Mouse (Mus musculus): ENCODE results near the gene Ilkap.
A peak's percentile ranks its signal among the peaks of the same experiment; 100 is the strongest.

The Ilkap gene

GRCm38 (mm10) chr1:91398260-91399062 lies at the start of gene Ilkap:
Ilkap (minus strand) TSS chr1:91398815.
- DNase-seq (ENCODE audit: low read depth): peak; percentile 91

GRCm38 (mm10) chr1:91446511-91446910 lies 47.9 kb upstream of the Ilkap start:
- DNase-seq (ENCODE audit: low read depth): no peak

GRCm38 (mm10) chr1:91446060-91446459 lies 47.4 kb upstream of the Ilkap start:
- DNase-seq (ENCODE audit: low read depth): no peak

- no peak for DNase-seq (ENCODE audit: low read depth)
These were observed 46.5 kb upstream of the Ilkap start for GRCm38 (mm10) chr1:91444841-91445830.

GRCm38 (mm10) chr1:91442350-91442990 lies 43.9 kb upstream of the Ilkap start:
- DNase-seq (ENCODE audit: low read depth): no peak

- DNase-seq (ENCODE audit: low read depth): no peak
These were observed 43.2 kb upstream of the Ilkap start for GRCm38 (mm10) chr1:91441855-91442254.

- DNase-seq (ENCODE audit: low read depth): no peak
These were observed 41.2 kb upstream of the Ilkap start for GRCm38 (mm10) chr1:91439776-91440175.

GRCm38 (mm10) chr1:91437573-91437972 lies 39.0 kb upstream of the Ilkap start:
- no peak for DNase-seq (ENCODE audit: low read depth)

- DNase-seq (ENCODE audit: low read depth): no peak
These were observed 38.4 kb upstream of the Ilkap start for GRCm38 (mm10) chr1:91437083-91437400.

GRCm38 (mm10) chr1:91436380-91437082 lies 37.9 kb upstream of the Ilkap start:
- no peak for DNase-seq (ENCODE audit: low read depth)

- DNase-seq (ENCODE audit: low read depth): no peak
These were observed 37.1 kb upstream of the Ilkap start for GRCm38 (mm10) chr1:91435606-91436130.

GRCm38 (mm10) chr1:91434905-91435304 lies 36.3 kb upstream of the Ilkap start:
- DNase-seq (ENCODE audit: low read depth): no peak

- DNase-seq (ENCODE audit: low read depth): no peak
These were observed 32.1 kb upstream of the Ilkap start for GRCm38 (mm10) chr1:91430761-91431160.

GRCm38 (mm10) chr1:91429212-91429611 lies 30.6 kb upstream of the Ilkap start:
- DNase-seq (ENCODE audit: low read depth): no peak

- DNase-seq (ENCODE audit: low read depth): peak; percentile 78
These were observed 30.0 kb upstream of the Ilkap start for GRCm38 (mm10) chr1:91428614-91429013.

GRCm38 (mm10) chr1:91426397-91426796 lies 27.8 kb upstream of the Ilkap start:
- DNase-seq (ENCODE audit: low read depth): no peak

GRCm38 (mm10) chr1:91420601-91421065 lies 22.0 kb upstream of the Ilkap start:
- no peak for DNase-seq (ENCODE audit: low read depth)

GRCm38 (mm10) chr1:91419862-91420600 lies 21.4 kb upstream of the Ilkap start:
- no peak for DNase-seq (ENCODE audit: low read depth)

GRCm38 (mm10) chr1:91417991-91418390 lies 19.4 kb upstream of the Ilkap start:
- no peak for DNase-seq (ENCODE audit: low read depth)

- no peak for DNase-seq (ENCODE audit: low read depth)
These were observed 16.7 kb upstream of the Ilkap start for GRCm38 (mm10) chr1:91415311-91415710.

- DNase-seq (ENCODE audit: low read depth): no peak
These were observed 16.3 kb upstream of the Ilkap start for GRCm38 (mm10) chr1:91414903-91415302.
